Mouse (Mus musculus): Measurements from ENCODE around the gene Pald1.

DNA sequence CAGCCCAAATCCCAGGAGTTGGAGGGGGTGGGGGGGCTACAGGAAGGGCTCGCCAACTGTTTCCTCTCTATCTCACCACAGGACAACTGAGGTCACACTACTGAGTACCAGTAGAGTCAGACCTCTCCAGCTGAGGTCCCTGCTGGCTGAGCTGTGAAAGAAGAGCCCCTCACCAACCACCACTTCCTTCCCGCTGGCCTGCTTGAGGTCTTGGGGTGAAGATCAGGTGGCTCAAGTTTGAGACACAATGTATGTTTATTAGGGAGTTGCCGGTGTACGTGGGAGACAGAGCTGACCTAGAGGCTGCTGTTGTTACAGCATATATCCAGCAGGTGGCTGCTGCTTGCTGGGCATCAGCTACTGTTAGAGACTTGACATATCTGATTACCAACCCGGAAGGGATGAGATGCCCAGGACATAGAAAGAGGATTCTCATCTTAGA, 107.6 kb downstream of the Pald1 start:
- TF ChIP-seq POLR2A (IDR thresholded peaks at IDR 0.05; ENCODE audit: low read depth, low read length) (no peak), CTCF (IDR thresholded peaks at IDR 0.05; ENCODE audit: borderline replicate concordance, insufficient read depth, low read length) (peak; percentile 57; the same call in 1 of the 2 replicates)
